Mouse (Mus musculus): ENCODE results near the gene Armh3. TPM values are rescaled to one million over a fixed set of nuclear protein-coding genes. Genes with fewer than 3 reads are reported as not detected.
A peak's percentile ranks its signal among the peaks of the same experiment; 100 is the strongest.

The Armh3 gene
- 18.4 and 19.1 TPM in 2 replicates for polyA plus RNA-seq (2016; fragmentation: Nextera tagmentation; extraction: Ambion mirVana)

DNA sequence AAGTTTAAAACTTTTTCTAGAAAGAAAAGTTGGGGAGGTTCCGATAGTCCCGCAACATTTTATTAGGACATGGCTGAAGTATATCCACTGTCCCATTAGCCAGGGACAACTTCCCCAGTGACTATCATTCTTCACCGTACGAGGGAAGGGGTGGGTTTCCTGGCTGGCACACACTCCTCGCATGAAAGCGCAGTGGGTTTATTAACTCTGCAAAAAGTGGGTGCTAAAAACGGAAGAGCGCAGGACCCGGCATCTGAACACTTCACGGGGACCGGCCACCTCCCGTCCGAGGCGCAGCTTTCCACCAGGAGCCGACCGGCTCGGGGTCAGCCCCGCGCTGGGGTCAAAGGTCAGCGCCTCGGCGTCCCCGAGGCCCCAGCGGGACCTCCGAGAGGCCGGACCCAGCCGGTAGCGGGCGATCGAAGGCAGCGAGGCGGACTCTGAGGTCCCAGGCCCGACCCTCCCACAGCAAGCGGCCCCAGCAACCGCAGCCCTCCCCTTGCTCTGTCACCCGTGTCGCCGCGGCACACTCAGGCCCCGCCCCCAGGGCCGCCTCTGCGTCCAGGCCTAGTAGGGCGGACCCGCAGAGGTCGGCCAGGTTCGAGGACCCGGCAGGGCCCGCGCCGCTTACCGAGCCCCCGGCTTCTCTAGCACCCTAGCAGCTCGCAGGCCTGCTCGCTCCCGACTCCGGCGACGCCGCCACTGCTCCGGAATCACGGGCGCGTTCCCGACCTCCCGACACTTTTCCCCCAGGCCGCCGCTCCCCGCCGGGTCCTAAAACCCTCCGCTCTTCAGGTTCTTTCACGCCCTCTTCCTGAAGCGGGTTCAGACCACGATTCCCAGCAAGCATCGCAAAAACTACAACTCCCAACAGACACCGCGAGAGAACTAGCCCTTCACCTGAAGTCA is at the start of gene Armh3:
Gene Armh3, minus strand, starts transcription at position 704 of the 909 bp plus-strand sequence.
- peak within 1 kb of the TSS; percentile 98 for H3K27ac ChIP-seq (replicated peaks)
- H3K4me3 ChIP-seq: peak within 1 kb of the TSS; percentile 89
- peaks cover 15% of the 10 kb centered on the region; the same call in 1 of the 2 replicates for H3K9me3 ChIP-seq
- H3K36me3 ChIP-seq (replicated peaks): peaks cover 21% of the 10 kb centered on the region
- 1% methylated on average over 76 of the region's 76 CpGs for WGBS
- DNase-seq (ENCODE audit: low spot score): peak; percentile 95
- H3K27me3 ChIP-seq (replicated peaks; ENCODE audit: low read depth, poor library complexity, severe bottlenecking): 0 out of 2 replicates have a peak, but pooled peaks cover 4% of the 10 kb centered on the region
- peaks cover 17% of the 10 kb centered on the region for H3K4me1 ChIP-seq

DNA sequence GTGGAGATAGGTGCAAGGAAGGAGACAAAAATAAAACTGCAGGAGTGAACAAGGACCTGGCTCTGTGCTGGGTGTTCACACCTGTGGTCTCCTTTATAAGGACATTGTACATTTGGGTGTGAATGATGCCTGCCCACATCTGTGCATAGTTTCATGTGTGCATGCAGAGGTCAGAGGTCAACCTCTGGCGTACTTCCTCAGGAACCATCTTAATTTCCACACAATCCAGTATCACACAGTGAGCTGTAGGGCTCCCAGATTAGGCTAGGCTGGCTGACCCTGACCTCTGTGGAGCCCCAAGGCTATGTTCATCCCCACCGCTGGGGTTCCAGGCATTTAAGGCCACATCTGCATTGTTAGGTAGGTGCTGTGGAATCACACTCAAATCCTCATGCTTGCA is 49.1 kb upstream of the Armh3 start:
- Histone ChIP-seq H3K4me1 (peaks cover 47% of the 10 kb centered on the region), H3K36me3 (replicated peaks) (no peaks in the 10 kb centered on the region), H3K27ac (replicated peaks) (0 out of 2 replicates have a peak overlapping the region, but pooled peaks have one; percentile 44), H3K9me3 (no peaks in the 10 kb centered on the region), H3K27me3 (replicated peaks; ENCODE audit: low read depth, poor library complexity, severe bottlenecking) (no peaks in the 10 kb centered on the region), H3K4me3 (no peak overlapping the region)
- WGBS: 23% methylated on average over 2 of the region's 2 CpGs
- no peak for DNase-seq (ENCODE audit: low spot score)

DNA sequence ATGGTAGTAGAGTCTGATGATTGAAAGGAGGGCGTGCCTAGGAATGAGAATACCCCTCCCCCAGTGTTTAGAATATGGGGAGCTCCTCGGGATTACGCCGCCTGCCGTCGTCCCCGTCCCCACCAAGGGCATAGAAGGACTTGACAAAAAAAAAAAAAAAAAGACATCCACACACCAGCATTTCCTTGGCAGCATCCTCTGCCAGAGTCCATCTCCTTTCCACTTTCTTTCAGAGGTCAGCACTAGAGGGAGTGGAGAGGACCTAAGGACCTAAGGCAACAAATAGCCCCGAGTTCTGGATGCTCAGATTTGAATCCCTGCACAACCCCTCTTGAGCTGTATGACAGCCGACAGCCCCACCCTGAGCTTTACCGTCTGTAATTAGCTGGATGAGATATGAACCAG is 48.3 kb upstream of the Armh3 start:
- Histone ChIP-seq H3K4me1 (peaks cover 55% of the 10 kb centered on the region), H3K27me3 (replicated peaks; ENCODE audit: low read depth, poor library complexity, severe bottlenecking) (no peaks in the 10 kb centered on the region), H3K4me3 (peak overlapping the region; percentile 84; the same call in 1 of the 2 replicates), H3K27ac (replicated peaks) (peak overlapping the region; percentile 97), H3K9me3 (no peaks in the 10 kb centered on the region), H3K36me3 (replicated peaks) (0 out of 2 replicates have a peak, but pooled peaks cover 2% of the 10 kb centered on the region)
- no peak for DNase-seq (ENCODE audit: low spot score)
- WGBS: 1% methylated on average over 10 of the region's 10 CpGs

DNA sequence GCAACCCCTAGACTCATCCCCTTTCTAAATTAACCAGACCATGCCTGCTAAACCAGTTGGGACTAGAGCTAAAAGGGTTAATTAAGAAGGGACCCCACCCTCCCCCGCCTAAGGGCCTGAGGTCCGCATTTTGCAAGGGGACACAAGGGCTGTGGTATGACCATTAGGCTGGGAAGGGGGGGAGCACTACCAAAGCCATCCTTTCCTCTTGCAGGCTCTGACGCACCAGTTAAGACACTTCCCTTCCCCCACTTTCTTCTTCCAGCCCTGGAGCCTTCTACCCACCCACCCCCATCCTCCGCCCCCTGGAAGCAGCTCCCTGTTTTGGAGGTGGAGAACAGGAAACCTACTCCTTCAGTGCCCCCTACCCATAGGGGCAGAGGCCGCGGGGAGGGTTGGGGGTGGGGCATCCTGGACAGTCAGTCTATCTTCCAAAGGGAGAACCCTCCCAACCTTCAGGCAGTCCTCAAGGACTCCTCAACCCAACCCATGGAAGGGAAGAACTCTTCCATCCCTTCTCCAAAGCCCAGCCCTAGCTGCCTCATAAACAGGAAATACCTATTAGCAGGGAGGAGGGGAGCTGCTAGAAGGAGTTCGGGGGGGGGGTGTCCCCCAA is 47.5 kb upstream of the Armh3 start:
- WGBS: 0% methylated on average over 7 of the region's 7 CpGs
- Histone ChIP-seq H3K4me1 (peaks cover 63% of the 10 kb centered on the region), H3K9me3 (no peaks in the 10 kb centered on the region), H3K36me3 (replicated peaks) (0 out of 2 replicates have a peak, but pooled peaks cover 2% of the 10 kb centered on the region), H3K27me3 (replicated peaks; ENCODE audit: low read depth, poor library complexity, severe bottlenecking) (no peaks in the 10 kb centered on the region), H3K27ac (replicated peaks) (peak overlapping the region; percentile 97), H3K4me3 (peak overlapping the region; percentile 84)
- DNase-seq (ENCODE audit: low spot score): peak; percentile 80

DNA sequence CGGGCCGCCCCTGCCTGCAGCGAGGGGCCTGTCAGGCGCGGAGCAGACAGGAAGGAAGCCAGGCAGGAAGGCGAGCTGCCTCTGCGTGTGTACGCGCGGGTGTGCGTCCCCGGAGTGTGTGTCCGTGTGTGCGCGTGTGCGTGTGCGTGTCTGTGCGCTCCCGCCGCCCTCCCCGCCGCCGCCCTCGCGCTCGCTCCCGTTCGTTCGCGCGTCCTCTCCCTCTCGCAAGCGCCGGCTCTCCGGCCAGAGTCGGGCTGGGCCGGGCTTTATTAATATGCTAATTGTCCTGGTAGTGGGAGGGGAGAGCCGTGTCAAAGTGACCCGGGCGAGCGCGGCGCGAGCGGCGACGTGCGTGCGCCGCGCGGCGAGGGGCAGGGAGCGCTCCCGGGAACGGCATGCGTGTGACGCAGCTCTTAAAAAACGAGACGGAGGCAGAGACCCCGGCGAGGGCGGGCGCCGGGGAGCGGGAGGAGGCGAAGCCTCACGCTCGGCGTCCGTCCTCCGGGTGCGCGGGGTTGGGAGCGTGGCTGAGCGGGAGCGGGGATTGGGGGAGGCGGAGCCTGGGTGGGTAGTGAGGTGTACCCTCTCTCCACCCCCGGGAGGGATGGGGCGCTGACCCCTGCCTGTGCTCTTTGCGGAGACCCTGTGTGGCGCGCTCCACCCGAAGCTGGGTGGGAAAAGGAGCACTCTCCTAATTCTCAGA is 46.9 kb upstream of the Armh3 start, which contains the start of gene Ldb1:
Gene Ldb1, minus strand, starts transcription at position 222 of the 703 bp plus-strand sequence.
- H3K4me3 ChIP-seq: peak within 1 kb of the TSS; percentile 84
- WGBS: under 1% methylated on average over 84 of the region's 84 CpGs
- H3K9me3 ChIP-seq: no peaks in the 10 kb centered on the region
- DNase-seq (ENCODE audit: low spot score): peak; percentile 91
- H3K36me3 ChIP-seq (replicated peaks): 0 out of 2 replicates have a peak, but pooled peaks cover 2% of the 10 kb centered on the region
- H3K4me1 ChIP-seq: peaks cover 70% of the 10 kb centered on the region
- H3K27ac ChIP-seq (replicated peaks): peak within 1 kb of the TSS; percentile 97
- H3K27me3 ChIP-seq (replicated peaks; ENCODE audit: low read depth, poor library complexity, severe bottlenecking): no peaks in the 10 kb centered on the region

DNA sequence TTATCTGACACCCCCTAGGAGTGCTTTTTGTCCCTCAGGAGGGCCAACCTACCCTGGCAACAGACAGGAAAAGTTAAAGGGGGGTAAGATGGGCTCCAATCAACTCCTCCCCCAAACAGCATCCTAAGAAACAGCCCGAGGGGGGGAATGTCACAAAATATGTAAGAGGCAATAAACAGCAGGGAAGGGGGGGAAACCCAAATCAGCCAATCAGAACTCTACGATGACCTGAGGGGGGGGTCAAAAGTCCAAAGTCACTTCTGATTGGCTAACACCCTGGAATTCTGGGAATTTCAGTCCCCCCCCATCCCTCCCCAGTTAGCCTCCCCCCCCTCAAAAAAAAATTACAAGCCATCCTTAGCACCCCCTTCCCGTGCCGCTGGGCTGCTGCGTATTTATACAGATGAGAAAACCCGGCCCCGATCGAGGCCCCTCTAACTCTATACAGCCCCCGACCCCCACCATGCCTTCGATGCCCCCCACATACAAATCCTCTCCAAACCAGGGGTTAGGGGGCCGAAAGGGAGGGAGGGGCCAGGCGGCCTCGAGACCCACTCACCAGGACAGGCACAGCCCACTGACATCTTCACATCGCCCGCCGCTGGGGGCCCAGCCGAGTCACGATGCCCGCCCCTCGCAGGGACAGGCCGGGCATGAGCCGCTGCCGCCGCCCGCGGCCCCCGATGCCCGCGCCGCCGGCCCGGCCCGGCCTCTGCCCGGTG is 46.1 kb upstream of the Armh3 start, which contains the start of gene Pprc1:
Gene Pprc1, plus strand, starts transcription at position 616 of the 722 bp plus-strand sequence.
- peak within 1 kb of the TSS; percentile 84 for H3K4me3 ChIP-seq
- no peaks in the 10 kb centered on the region for H3K9me3 ChIP-seq
- under 1% methylated on average over 34 of the region's 34 CpGs for WGBS
- peaks cover 77% of the 10 kb centered on the region for H3K4me1 ChIP-seq
- H3K27ac ChIP-seq (replicated peaks): peak within 1 kb of the TSS; percentile 97
- H3K36me3 ChIP-seq (replicated peaks): 0 out of 2 replicates have a peak, but pooled peaks cover 2% of the 10 kb centered on the region
- peak; percentile 77 for DNase-seq (ENCODE audit: low spot score)
- no peaks in the 10 kb centered on the region for H3K27me3 ChIP-seq (replicated peaks; ENCODE audit: low read depth, poor library complexity, severe bottlenecking)

DNA sequence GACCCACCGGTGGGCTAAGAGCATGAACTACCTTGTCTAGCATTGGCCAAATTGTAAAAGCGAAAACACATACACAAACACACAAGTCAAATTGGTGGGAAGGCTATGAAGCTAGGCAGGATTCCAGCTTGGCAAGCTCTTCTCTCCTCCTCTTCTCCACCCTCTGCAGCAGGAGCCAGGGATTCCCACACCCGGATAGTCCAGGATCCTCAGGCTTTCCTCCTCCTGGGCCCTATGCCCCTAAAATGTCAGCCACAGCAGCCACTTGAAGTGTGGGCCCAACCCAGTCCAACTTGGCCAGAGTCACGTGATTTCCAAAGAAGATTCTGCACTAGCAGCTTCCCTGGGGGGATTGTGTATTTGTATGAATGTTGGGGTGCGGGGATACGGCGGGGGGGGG is 45.1 kb upstream of the Armh3 start:
- Histone ChIP-seq H3K4me3 (peak overlapping the region; percentile 84), H3K4me1 (peaks cover 80% of the 10 kb centered on the region), H3K27ac (replicated peaks) (peak overlapping the region; percentile 97), H3K27me3 (replicated peaks; ENCODE audit: low read depth, poor library complexity, severe bottlenecking) (no peaks in the 10 kb centered on the region), H3K36me3 (replicated peaks) (0 out of 2 replicates have a peak, but pooled peaks cover 2% of the 10 kb centered on the region), H3K9me3 (no peaks in the 10 kb centered on the region)
- no peak for DNase-seq (ENCODE audit: low spot score)
- 72% methylated on average over 7 of the region's 7 CpGs for WGBS

DNA sequence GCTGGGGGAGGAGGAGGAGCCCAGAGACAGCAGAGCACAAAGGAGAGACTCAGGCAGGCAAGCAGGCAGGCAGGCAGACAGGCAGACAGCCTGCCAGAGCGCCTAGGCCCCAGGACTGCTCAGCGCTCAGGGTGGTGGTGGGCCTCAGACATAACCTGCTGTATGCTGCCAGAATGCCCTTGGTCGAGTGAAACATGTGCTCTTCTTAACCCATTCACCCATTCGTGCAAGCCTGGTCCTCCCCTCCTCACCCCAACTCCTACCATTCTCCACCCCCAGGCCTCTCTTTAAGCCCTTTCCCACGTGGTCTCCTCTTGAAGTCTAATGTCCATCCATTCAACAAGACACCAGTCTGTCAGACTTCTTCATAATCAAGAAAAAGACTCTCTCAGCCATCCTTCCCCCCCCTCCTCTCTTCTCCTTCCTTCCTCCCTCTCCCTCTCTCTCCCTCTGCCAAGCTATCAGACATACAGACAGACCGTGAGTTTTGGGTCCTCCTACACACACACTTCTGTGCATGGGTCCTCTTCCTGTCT is 44.3 kb upstream of the Armh3 start:
- H3K9me3 ChIP-seq: no peaks in the 10 kb centered on the region
- H3K36me3 ChIP-seq (replicated peaks): peaks cover 2% of the 10 kb centered on the region; the same call in 1 of the 2 replicates
- no peaks in the 10 kb centered on the region for H3K27me3 ChIP-seq (replicated peaks; ENCODE audit: low read depth, poor library complexity, severe bottlenecking)
- peak overlapping the region; percentile 84 for H3K4me3 ChIP-seq
- peak overlapping the region; percentile 97 for H3K27ac ChIP-seq (replicated peaks)
- 4% methylated on average over 6 of the region's 6 CpGs for WGBS
- H3K4me1 ChIP-seq: peaks cover 85% of the 10 kb centered on the region
- no peak for DNase-seq (ENCODE audit: low spot score)

DNA sequence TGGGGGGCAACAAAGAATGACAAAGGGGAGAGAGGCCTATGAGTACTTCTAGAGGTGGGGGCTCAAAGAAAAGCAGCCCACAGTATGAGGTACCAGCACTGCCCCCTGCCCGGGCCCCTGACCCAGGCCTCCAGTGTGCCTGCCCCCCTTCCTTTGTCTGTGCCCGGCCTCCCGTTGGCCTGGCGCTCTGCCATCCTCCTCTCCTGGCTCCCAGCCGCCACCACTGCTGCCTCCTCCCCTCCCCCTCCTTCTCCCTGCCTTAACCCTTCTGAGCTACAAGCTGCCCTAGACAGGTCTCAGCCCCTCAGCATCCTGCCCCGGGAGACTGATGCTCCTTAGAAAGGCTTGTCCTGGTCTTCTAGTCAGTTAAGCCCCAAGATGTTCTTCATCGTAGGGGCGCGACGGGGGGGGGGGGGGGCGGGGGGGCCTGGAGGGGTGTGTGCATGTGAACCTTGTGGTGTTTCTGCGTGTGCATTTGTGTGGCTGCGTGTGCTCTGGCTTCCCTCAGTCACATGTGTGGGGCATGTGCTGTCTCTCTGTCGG is 43.7 kb upstream of the Armh3 start:
- peaks cover 7% of the 10 kb centered on the region for H3K36me3 ChIP-seq (replicated peaks)
- under 1% methylated on average over 14 of the region's 14 CpGs for WGBS
- peak overlapping the region; percentile 97 for H3K27ac ChIP-seq (replicated peaks)
- DNase-seq (ENCODE audit: low spot score): peak; percentile 81
- H3K4me3 ChIP-seq: peak overlapping the region; percentile 84
- no peaks in the 10 kb centered on the region for H3K9me3 ChIP-seq
- peaks cover 85% of the 10 kb centered on the region for H3K4me1 ChIP-seq
- H3K27me3 ChIP-seq (replicated peaks; ENCODE audit: low read depth, poor library complexity, severe bottlenecking): no peaks in the 10 kb centered on the region

DNA sequence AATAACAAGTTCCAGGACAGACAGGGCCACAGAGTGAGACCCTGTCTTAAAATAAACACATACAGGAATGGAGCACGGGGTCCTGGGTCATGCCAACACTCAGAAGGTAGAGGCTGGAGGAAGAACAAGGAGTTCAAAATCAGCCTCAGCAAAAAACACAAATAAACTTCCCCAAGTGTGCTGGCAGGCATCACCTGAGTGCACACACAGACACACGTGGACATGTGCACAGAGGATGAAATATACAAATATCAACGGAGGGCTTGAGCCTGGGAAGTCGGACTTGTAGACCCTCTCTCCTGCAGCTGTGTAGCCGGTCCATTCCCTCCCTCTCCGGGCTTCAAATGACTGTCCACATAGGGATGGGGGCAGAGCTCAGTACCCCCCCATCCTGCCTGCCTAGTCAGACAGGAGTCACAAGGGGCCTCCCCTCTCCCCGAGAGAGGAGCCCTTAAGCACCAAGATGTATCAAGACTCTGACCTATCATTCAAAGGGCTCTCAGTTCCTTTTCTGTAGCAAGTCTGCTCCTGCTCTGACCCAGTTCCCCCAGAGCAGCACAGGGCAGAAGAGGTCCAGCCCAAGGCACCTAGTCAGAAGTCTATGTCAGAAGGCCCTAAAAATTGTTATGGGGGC is 43.1 kb upstream of the Armh3 start:
- peak overlapping the region; percentile 97 for H3K27ac ChIP-seq (replicated peaks)
- H3K36me3 ChIP-seq (replicated peaks): peaks cover 13% of the 10 kb centered on the region
- peak overlapping the region; percentile 84 for H3K4me3 ChIP-seq
- peaks cover 85% of the 10 kb centered on the region for H3K4me1 ChIP-seq
- H3K9me3 ChIP-seq: no peaks in the 10 kb centered on the region
- WGBS: 27% methylated on average over 7 of the region's 7 CpGs
- DNase-seq (ENCODE audit: low spot score): no peak
- no peaks in the 10 kb centered on the region for H3K27me3 ChIP-seq (replicated peaks; ENCODE audit: low read depth, poor library complexity, severe bottlenecking)

Measured in embryonic facial prominence, embryonic 10.5 days (tissue).